In the genomic region with DNA sequence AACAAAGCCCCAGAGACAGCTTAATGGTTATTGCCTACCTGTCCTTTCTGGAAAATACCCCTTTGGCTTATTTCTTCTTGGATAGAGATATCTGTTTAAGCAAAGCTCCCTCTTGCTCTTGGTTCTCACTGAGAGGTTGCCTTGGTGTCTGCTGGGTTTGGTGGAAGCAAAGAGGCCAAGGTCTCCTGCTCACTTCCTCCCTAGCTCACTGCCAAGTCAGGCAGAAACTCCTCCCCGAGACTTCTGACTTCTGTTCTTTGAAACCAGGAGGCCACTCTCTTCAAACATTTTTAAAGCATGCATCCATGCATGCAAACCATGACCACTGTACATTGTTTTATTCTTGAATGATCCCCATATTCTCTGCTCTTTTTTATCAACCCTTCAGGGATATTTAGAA, we compare ENCODE assay signal across 23 mouse cellular contexts.
DNase-seq lines count a peak whose midpoint lies in the region; ATAC-seq lines count a peak whose summit lies in the region.
"Had no signal": no experiment of that assay in that cellular context is flagged by ENCODE, and none has a peak within 500 bp of the region (broad histone marks: within the 10 kb centered on the region; RNA-seq: fewer than 3 reads in every experiment).

No protein-coding gene starts in this region.

- no peak overlapping the region for H3K9ac ChIP-seq in kidney, embryonic 14.5 days (ENCODE audit: low read depth, low read length)
- H3K9ac ChIP-seq: liver, embryonic 14.5 days; neural tube, embryonic 13.5 days had no signal

- no peaks in the 10 kb centered on the region for H3K27me3 ChIP-seq in kidney, embryonic 14.5 days (ENCODE audit: control insufficient read depth, insufficient read depth, low read length)
- H3K27me3 ChIP-seq: neural tube, embryonic 13.5 days had no signal

- no peak overlapping the region for H3K27ac ChIP-seq in kidney, embryonic 14.5 days (ENCODE audit: low read depth, low read length)
- H3K27ac ChIP-seq: embryonic facial prominence, embryonic 10.5 days; hindbrain, postnatal 0 days; limb, embryonic 10.5 days; liver, embryonic 14.5 days; neural tube, embryonic 13.5 days had no signal

- H3K4me2 ChIP-seq in kidney, embryonic 14.5 days (replicated peaks; ENCODE audit: low read depth, low read length), result no peak overlapping the region
- H3K4me2 ChIP-seq: heart, embryonic 11.5 days; midbrain, embryonic 11.5 days; neural tube, embryonic 13.5 days had no signal

- no peak for ATAC-seq in kidney, embryonic 14.5 days (ENCODE audit: low FRiP score, low TSS enrichment)
- ATAC-seq in hematopoietic stem cell, adult 5-6 weeks (replicated peaks in 1 of 2; ENCODE audit: insufficient read depth in 1 of 2, low FRiP score in 2 of 2, low TSS enrichment in 1 of 2, low read depth in 1 of 2, poor library complexity in 2 of 2, severe bottlenecking in 2 of 2), result peak; percentile 48 to 59; a peak in 2 of 4 replicates
- ATAC-seq: forebrain, embryonic 14.5 days; hindbrain, postnatal 0 days had no signal

- H3K4me1 ChIP-seq in kidney, embryonic 14.5 days (ENCODE audit: control insufficient read depth, insufficient read depth, low read length), result peaks cover 25% of the 10 kb centered on the region
- H3K4me1 ChIP-seq: embryonic facial prominence, embryonic 10.5 days; neural tube, embryonic 13.5 days had no signal

- H3K9me3 ChIP-seq in kidney, embryonic 14.5 days (ENCODE audit: control insufficient read depth, low read length), result no peaks in the 10 kb centered on the region
- H3K9me3 ChIP-seq: embryonic facial prominence, embryonic 10.5 days; limb, embryonic 10.5 days; neural tube, embryonic 13.5 days had no signal

- H3K4me3 ChIP-seq in kidney, embryonic 14.5 days (ENCODE audit: low read length), result no peak overlapping the region
- H3K4me3 ChIP-seq: embryonic facial prominence, embryonic 10.5 days; erythroblast, embryonic 14.5 days; limb, embryonic 10.5 days; neural tube, embryonic 13.5 days had no signal

- DNase-seq in adrenal gland, adult 2 months, result peak; percentile 58
- no peak for DNase-seq in adrenal gland, postnatal 4 days (ENCODE audit: low spot score in 2 of 2)
- DNase-seq in kidney, postnatal 25 days, result peak; percentile 37 to 55
- peak; percentile 74 for DNase-seq in adipocyte (ENCODE audit: low spot score)
- no peak for DNase-seq in retina, postnatal 1 day
- DNase-seq in lung, postnatal 10 days, result no peak
- DNase-seq: cerebellum, adult 18-20 months; cerebellum, postnatal 36 days; gastrocnemius, postnatal 36 days; layer of hippocampus, postnatal 36 days; lung, postnatal 36 days; right cerebral cortex, postnatal 25 days had no signal

- H3K36me3 ChIP-seq in kidney, embryonic 14.5 days (ENCODE audit: control insufficient read depth, insufficient read depth, low read length), result no peaks in the 10 kb centered on the region
- H3K36me3 ChIP-seq: embryonic facial prominence, embryonic 10.5 days; limb, embryonic 10.5 days; neural tube, embryonic 13.5 days had no signal

- WGBS in kidney, embryonic 14.5 days, result 16% methylated on average over 1 of the region's 1 CpGs

Comparison
In these comparisons a context has a peak if more than half of its experiments do, and no peak if none do; other contexts are left out.
1. DNase-seq: peak in adrenal gland, adult 2 months (single experiment), kidney, postnatal 25 days (2 of 2) and adipocyte (single experiment); none in adrenal gland, postnatal 4 days (0 of 2), retina, postnatal 1 day (single experiment) and lung, postnatal 10 days (single experiment).